In the genomic region with DNA sequence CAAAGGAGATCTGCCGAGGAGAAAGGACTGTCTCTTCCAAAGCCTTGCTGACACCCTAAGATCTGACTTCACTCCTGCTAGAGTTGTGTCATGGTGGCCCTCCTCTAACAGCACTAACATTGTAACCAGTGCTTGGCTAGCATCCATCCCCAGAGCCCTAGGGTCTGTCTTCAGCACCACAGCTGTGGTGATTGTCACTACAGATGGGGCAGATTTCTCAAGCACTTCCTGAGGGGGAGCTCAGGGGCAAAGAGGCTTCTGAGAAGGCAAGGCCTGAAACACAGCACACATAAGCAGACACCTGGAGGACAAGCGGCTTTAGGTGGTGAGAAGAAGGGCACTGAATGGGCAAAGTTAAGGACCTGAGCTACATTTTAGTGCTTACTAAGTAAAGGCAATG, we compare ENCODE assay signal across 17 mouse cellular contexts. TPM values are rescaled to one million over a fixed set of nuclear protein-coding genes. Genes with fewer than 3 reads are reported as not detected.
DNase-seq lines count a peak whose midpoint lies in the region; ATAC-seq and TF ChIP-seq lines count a peak whose summit lies in the region.
"Had no signal": no experiment of that assay in that cellular context is flagged by ENCODE, and none has a peak within 500 bp of the region (broad histone marks: within the 10 kb centered on the region; RNA-seq: fewer than 3 reads in every experiment).

No protein-coding gene starts in this region.

- 0 out of 2 replicates have a peak, but pooled peaks cover 6% of the 10 kb centered on the region for H3K36me3 ChIP-seq in heart, embryonic 15.5 days
- H3K36me3 ChIP-seq in neural tube, embryonic 13.5 days = peaks cover 8% of the 10 kb centered on the region
- peaks cover 5% of the 10 kb centered on the region; the same call in 1 of the 2 replicates for H3K36me3 ChIP-seq in neural tube, embryonic 15.5 days

- no peak overlapping the region for H3K9ac ChIP-seq in heart, embryonic 15.5 days
- 0 out of 2 replicates have a peak overlapping the region, but pooled peaks have one; percentile 41 for H3K9ac ChIP-seq in neural tube, embryonic 13.5 days
- no peak overlapping the region for H3K9ac ChIP-seq in neural tube, embryonic 15.5 days (replicated peaks)
- H3K9ac ChIP-seq: embryonic facial prominence, embryonic 15.5 days; midbrain, embryonic 13.5 days had no signal

- no peaks in the 10 kb centered on the region for H3K9me3 ChIP-seq in heart, embryonic 15.5 days (replicated peaks)
- H3K9me3 ChIP-seq in neural tube, embryonic 13.5 days = no peaks in the 10 kb centered on the region
- H3K9me3 ChIP-seq in neural tube, embryonic 15.5 days (replicated peaks) = no peaks in the 10 kb centered on the region
- H3K9me3 ChIP-seq: embryonic facial prominence, embryonic 15.5 days; hindbrain, embryonic 10.5 days; midbrain, embryonic 13.5 days had no signal

- ATAC-seq in heart, embryonic 15.5 days (replicated peaks; ENCODE audit: insufficient number of reproducible peaks, insufficient read depth, low FRiP score, low read depth) = no peak
- ATAC-seq in neural tube, embryonic 13.5 days (ENCODE audit: low read depth) = no peak
- ATAC-seq in neural tube, embryonic 15.5 days (ENCODE audit: low FRiP score) = no peak
- ATAC-seq: forebrain, embryonic 16.5 days; midbrain, embryonic 13.5 days had no signal

- intact Hi-C loops in left cerebral cortex, postnatal 4 days (cut with DNase I) = no loop called here

- DNase-seq in heart, adult 11 months = no peak
- peak; percentile 41 for DNase-seq in naive thymus-derived CD4-positive, alpha-beta T cell, adult 2 months (ENCODE audit: low read depth)
- DNase-seq in natural killer cell, adult 2 months (ENCODE audit: low spot score in 2 of 2) = no peak
- no peak for DNase-seq in left cerebral cortex, postnatal 4 days
- DNase-seq: cerebellum, adult 18-20 months; gastrocnemius, adult 2 months; kidney, adult 2 months; liver had no signal

- H3K4me3 ChIP-seq in heart, embryonic 15.5 days = no peak overlapping the region
- no peak overlapping the region for H3K4me3 ChIP-seq in neural tube, embryonic 13.5 days
- no peak overlapping the region for H3K4me3 ChIP-seq in neural tube, embryonic 15.5 days (replicated peaks)
- H3K4me3 ChIP-seq in bone marrow, adult 2 months (replicated peaks; ENCODE audit: control insufficient read depth, low read depth, low read length) = no peak overlapping the region
- H3K4me3 ChIP-seq: embryonic facial prominence, embryonic 15.5 days; gastrocnemius, adult 2 months; hindbrain, embryonic 10.5 days; left cerebral cortex, adult 2 months; midbrain, embryonic 13.5 days had no signal

- TF ChIP-seq POLR2A in bone marrow, adult 2 months (IDR thresholded peaks at IDR 0.05; ENCODE audit: borderline replicate concordance, control insufficient read depth, low read depth, low read length) = no peak

- 86% methylated on average over 2 of the region's 2 CpGs for WGBS in heart, embryonic 15.5 days
- 90% methylated on average over 2 of the region's 2 CpGs for WGBS in neural tube, embryonic 13.5 days
- 91% methylated on average over 2 of the region's 2 CpGs for WGBS in neural tube, embryonic 15.5 days
- WGBS in bone marrow, adult 2 months = 56% methylated on average over 2 of the region's 2 CpGs

- H3K27ac ChIP-seq in heart, embryonic 15.5 days = peak overlapping the region; percentile 49; the same call in 1 of the 2 replicates
- no peak overlapping the region; the same call in 1 of the 2 replicates for H3K27ac ChIP-seq in neural tube, embryonic 13.5 days (replicated peaks)
- H3K27ac ChIP-seq in neural tube, embryonic 15.5 days (replicated peaks) = no peak overlapping the region
- H3K27ac ChIP-seq in bone marrow, adult 2 months (ENCODE audit: control insufficient read depth, insufficient read depth, low read depth, low read length, poor library complexity) = peak overlapping the region; percentile 70
- H3K27ac ChIP-seq: embryonic facial prominence, embryonic 15.5 days; hindbrain, embryonic 10.5 days; left cerebral cortex, adult 2 months; midbrain, embryonic 13.5 days had no signal

- H3K27me3 ChIP-seq in heart, embryonic 15.5 days = no peaks in the 10 kb centered on the region
- H3K27me3 ChIP-seq in neural tube, embryonic 13.5 days = no peaks in the 10 kb centered on the region
- H3K27me3 ChIP-seq in neural tube, embryonic 15.5 days (replicated peaks) = no peaks in the 10 kb centered on the region
- H3K27me3 ChIP-seq: embryonic facial prominence, embryonic 15.5 days; midbrain, embryonic 13.5 days had no signal

- TF ChIP-seq CTCF in bone marrow, adult 2 months (IDR thresholded peaks at IDR 0.05; ENCODE audit: control insufficient read depth, insufficient read depth, low read length) = no peak

- no peak overlapping the region for H3K4me2 ChIP-seq in heart, embryonic 15.5 days
- H3K4me2 ChIP-seq in neural tube, embryonic 13.5 days = no peak overlapping the region
- H3K4me2 ChIP-seq in neural tube, embryonic 15.5 days = no peak overlapping the region
- H3K4me2 ChIP-seq: embryonic facial prominence, embryonic 15.5 days; midbrain, embryonic 13.5 days had no signal

- H3K4me1 ChIP-seq in heart, embryonic 15.5 days (replicated peaks) = peaks cover 48% of the 10 kb centered on the region
- H3K4me1 ChIP-seq in neural tube, embryonic 13.5 days (replicated peaks) = peaks cover 40% of the 10 kb centered on the region
- H3K4me1 ChIP-seq in neural tube, embryonic 15.5 days = peaks cover 37% of the 10 kb centered on the region
- peaks cover 11% of the 10 kb centered on the region for H3K4me1 ChIP-seq in bone marrow, adult 2 months (ENCODE audit: control insufficient read depth, insufficient read depth, low read length)

RNA-seq across cellular contexts. Expression of gene Bptf, which starts 28.2 kb away (rescaled TPM):
- polyA plus RNA-seq in heart, embryonic 15.5 days (2015; fragmentation: Nextera tagmentation; extraction: Ambion mirVana) = 16.1 and 18.9 TPM in 2 replicates
- 28.7 and 34.1 TPM in 2 replicates for polyA plus RNA-seq in neural tube, embryonic 13.5 days (2015; fragmentation: Nextera tagmentation; extraction: Ambion mirVana)
- 26.6 and 27.5 TPM in 2 replicates for polyA plus RNA-seq in neural tube, embryonic 15.5 days (2015; fragmentation: Nextera tagmentation; extraction: Ambion mirVana)
- 37.4 and 43.4 TPM in 2 replicates for polyA plus RNA-seq in bone marrow, adult 2 months (2011; ENCODE audit: insufficient read depth, insufficient read length, low replicate concordance, missing spikeins)
- 10 to 100 TPM; 88.8 to 90.4 TPM for total RNA-seq in left cerebral cortex, postnatal 4 days (2021)

Comparison
In these comparisons a context has a peak if more than half of its experiments do, and no peak if none do; other contexts are left out.
1. H3K27ac ChIP-seq: peak in heart, embryonic 15.5 days (single experiment) and bone marrow, adult 2 months (single experiment); none in neural tube, embryonic 13.5 days (single experiment) and neural tube, embryonic 15.5 days (single experiment).